Mouse (Mus musculus): ENCODE results near the gene Pcca.

- TF ChIP-seq POLR2A (IDR thresholded peaks at IDR 0.05; ENCODE audit: insufficient read depth, low read length) (no peak), CTCF (IDR thresholded peaks at IDR 0.05; ENCODE audit: low read depth, low read length) (no peak)
These were observed 362.0 kb downstream of the Pcca start for GRCm38 (mm10) chr14:122896106-122896505.

Measured in ES-Bruce4 (cell line).